Mouse (Mus musculus) liver, embryonic 14.5 days (tissue): ENCODE measurements at regions not wholly inside any gene's neighbourhood (a gene's known extent, or its start where the extent isn't known, plus 50 kb on each side); places are given as distances from the start of the nearest gene placed in this dataset.

Experiments used
- CTCF ChIP-seq: IDR thresholded peaks from 2 replicates; pipeline ENCODE4 v1.5.1; 2016; ENCODE audit warnings: antibody characterized with exemption, low read depth, control low read depth
- EP300 ChIP-seq: IDR thresholded peaks from 2 replicates; pipeline ENCODE4 v1.6.1; 2016; ENCODE audit warnings: antibody characterized with exemption, low read depth

- no peak for TF ChIP-seq CTCF
- no peak for TF ChIP-seq EP300
These were observed 84.7 kb upstream of the Zfp703 start for GRCm38 (mm10) chr8:26892380-26892779.
